Mouse (Mus musculus): ENCODE data around the gene Fchsd2.

DNA sequence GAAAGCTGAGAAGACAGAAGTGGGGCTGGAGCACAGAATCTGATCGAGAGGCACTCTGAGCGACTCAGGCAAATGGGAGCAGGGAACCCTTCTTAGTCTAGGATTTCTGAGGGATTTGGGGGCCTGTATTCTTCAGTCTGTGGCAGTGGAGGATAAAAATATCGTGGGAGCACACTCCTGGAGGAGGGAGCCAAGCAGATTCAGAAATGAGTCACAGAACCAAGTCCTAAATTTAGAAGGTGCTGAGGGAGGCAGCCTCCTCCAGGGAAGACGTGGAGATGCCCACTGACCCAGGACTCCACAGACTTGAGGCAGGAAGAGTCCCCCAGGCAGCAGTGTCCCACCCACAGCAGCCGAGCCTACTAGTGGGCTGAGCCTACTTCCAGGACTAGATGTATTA lies 221.7 kb downstream of the Fchsd2 start:
- TF ChIP-seq GATA1 (IDR thresholded peaks at IDR 0.05; ENCODE audit: low read length) (no peak), TAL1 (IDR thresholded peaks at IDR 0.05; ENCODE audit: low read length) (no peak)
